Mouse (Mus musculus): ENCODE results near the gene Pfn5.
"Not testable (repeated sequence)": the region's sequence is repeated elsewhere in the genome, so short reads cannot be mapped to it uniquely, and the experiment has no call there.

Pfn5 gene

GRCm38 (mm10) chrX:95557887-95558286 lies at the start of gene Pfn5, which contains the start of gene Asb12:
TSS of gene Pfn5 (plus strand) at chrX:95558104.
TSS of gene Asb12 (minus strand) at chrX:95557987.
- DNase-seq (ENCODE audit: extremely low read depth, low read depth, low spot score): no peak

DNA sequence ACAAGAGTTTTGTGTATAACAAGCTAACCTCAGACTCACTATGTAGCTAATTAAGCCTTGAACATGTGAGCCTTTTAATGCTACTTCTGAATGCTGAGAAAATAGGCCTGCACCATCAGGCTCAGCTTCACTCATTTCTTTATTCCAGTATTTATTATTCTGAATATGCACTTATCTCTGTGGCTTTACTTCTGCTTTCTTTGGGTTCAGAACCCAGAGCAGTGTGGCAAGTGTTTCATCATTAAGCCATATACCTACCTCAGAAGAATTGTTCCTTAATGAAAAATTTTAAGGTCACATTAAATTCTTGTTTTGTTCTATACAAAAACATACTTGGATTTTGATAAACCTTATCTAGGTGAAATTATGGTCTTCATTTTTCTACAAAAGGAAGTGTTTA lies 34.0 kb upstream of the Pfn5 start:
- no peak for DNase-seq (ENCODE audit: extremely low read depth, low read depth, low spot score)

DNA sequence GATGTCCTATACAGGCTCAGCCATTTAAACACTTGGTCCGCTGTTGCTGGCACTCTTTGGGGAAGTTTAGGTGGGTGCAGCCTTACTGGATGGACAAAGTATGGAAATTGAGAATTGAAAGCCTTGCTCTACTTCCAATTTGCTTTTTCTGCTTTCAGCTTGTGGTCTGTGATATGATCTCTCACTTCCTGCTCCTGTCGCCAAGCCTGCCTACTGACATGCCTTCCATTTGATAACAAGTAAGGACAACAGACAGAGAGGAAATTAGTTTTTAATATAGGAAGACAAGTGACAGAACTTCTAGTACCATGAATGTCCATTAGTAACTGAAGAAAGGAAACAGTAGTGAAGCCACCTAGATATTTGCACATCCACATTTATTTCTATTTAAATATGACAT lies 32.7 kb upstream of the Pfn5 start:
- DNase-seq (ENCODE audit: extremely low read depth, low read depth, low spot score): no peak

- DNase-seq (ENCODE audit: extremely low read depth, low read depth, low spot score): not testable (repeated sequence)
Measured at GRCm38 (mm10) chrX:95535493-95535892, 22.4 kb upstream of the Pfn5 start.

- DNase-seq (ENCODE audit: extremely low read depth, low read depth, low spot score): no peak
Measured at GRCm38 (mm10) chrX:95554321-95554720, 3.6 kb upstream of the Pfn5 start.

DNA sequence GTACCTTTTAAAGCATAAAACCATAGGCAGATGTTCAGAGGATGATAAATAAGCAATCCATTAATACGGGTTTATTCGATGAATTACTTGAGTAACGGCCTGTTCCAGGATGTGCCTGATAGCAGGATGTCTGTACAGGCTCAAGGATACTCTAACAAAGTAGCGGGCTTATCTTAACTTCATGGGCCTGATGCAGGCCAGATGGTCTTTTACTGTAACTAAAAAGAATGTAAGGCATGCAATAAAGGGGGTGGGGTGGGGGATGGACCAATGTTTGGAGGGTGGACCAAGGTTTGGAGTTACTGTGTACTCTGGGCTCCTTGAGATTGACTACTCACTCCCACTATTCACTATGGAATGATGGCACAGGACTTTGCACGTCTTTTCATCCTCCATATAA lies 42.7 kb downstream of the Pfn5 start:
- DNase-seq (ENCODE audit: extremely low read depth, low read depth, low spot score): no peak

Measured in fat pad, adult 2 months (tissue).